ENCODE assay signal across 20 mouse cellular contexts in genomic region chr9:44679565-44679964, GRCm38 (mm10). TPM values are rescaled to one million over a fixed set of nuclear protein-coding genes. Genes with fewer than 3 reads are reported as not detected.
DNase-seq lines count a peak whose midpoint lies in the region; ATAC-seq and TF ChIP-seq lines count a peak whose summit lies in the region.
"Had no signal": no experiment of that assay in that cellular context is flagged by ENCODE, and none has a peak within 500 bp of the region (broad histone marks: within the 10 kb centered on the region; RNA-seq: fewer than 3 reads in every experiment).

No protein-coding gene starts in this region.

- no peaks in the 10 kb centered on the region for H3K27me3 ChIP-seq in kidney, embryonic 14.5 days (ENCODE audit: control insufficient read depth, insufficient read depth, low read length)
- H3K27me3 ChIP-seq in intestine, embryonic 16.5 days (replicated peaks; ENCODE audit: control insufficient read depth, insufficient read depth, low read length), result no peaks in the 10 kb centered on the region
- no peaks in the 10 kb centered on the region for H3K27me3 ChIP-seq in stomach, postnatal 0 days (ENCODE audit: control insufficient read depth, insufficient read depth, low read length)
- H3K27me3 ChIP-seq in midbrain, embryonic 16.5 days (ENCODE audit: control insufficient read depth, insufficient read depth, low read depth, low read length), result no peaks in the 10 kb centered on the region
- H3K27me3 ChIP-seq: forebrain, embryonic 15.5 days; heart, embryonic 12.5 days; hindbrain, embryonic 15.5 days had no signal

- no peak overlapping the region for H3K9ac ChIP-seq in kidney, embryonic 14.5 days (ENCODE audit: low read depth, low read length)
- no peak overlapping the region for H3K9ac ChIP-seq in intestine, embryonic 16.5 days (ENCODE audit: low read depth, low read length)
- no peak overlapping the region for H3K9ac ChIP-seq in stomach, postnatal 0 days (ENCODE audit: low read length)
- no peak overlapping the region for H3K9ac ChIP-seq in midbrain, embryonic 16.5 days (ENCODE audit: low read depth, low read length)
- H3K9ac ChIP-seq: forebrain, embryonic 15.5 days; heart, embryonic 12.5 days; hindbrain, embryonic 15.5 days had no signal

- DNase-seq in kidney, adult 11 months, result peak; percentile 53
- DNase-seq in kidney, postnatal 4 days, result no peak
- peak; percentile 81 for DNase-seq in kidney, adult 9 months
- no peak for DNase-seq in stomach, postnatal 0 days (ENCODE audit: low spot score)
- DNase-seq in right cerebral cortex, adult 2 months (ENCODE audit: low spot score in 2 of 2), result no peak
- DNase-seq: adrenal gland, adult 2 months; adrenal gland, postnatal 25 days; cerebellum, adult 18-20 months; cerebellum, adult 9-11 months; cerebellum, postnatal 36 days; gastrocnemius, postnatal 14 days; heart, postnatal 36 days had no signal

- peaks cover 2% of the 10 kb centered on the region; the same call in 1 of the 2 replicates for H3K9me3 ChIP-seq in kidney, embryonic 14.5 days (ENCODE audit: control insufficient read depth, low read length)
- no peaks in the 10 kb centered on the region for H3K9me3 ChIP-seq in intestine, embryonic 16.5 days (ENCODE audit: control insufficient read depth, low read length)
- no peaks in the 10 kb centered on the region for H3K9me3 ChIP-seq in stomach, postnatal 0 days (ENCODE audit: control insufficient read depth, low read length)
- H3K9me3 ChIP-seq in midbrain, embryonic 16.5 days (replicated peaks; ENCODE audit: control insufficient read depth, low read length, poor library complexity, severe bottlenecking), result no peaks in the 10 kb centered on the region
- H3K9me3 ChIP-seq: forebrain, embryonic 15.5 days; heart, embryonic 12.5 days; hindbrain, embryonic 15.5 days had no signal

- ATAC-seq in kidney, embryonic 14.5 days (ENCODE audit: low FRiP score, low TSS enrichment), result no peak
- ATAC-seq in intestine, embryonic 16.5 days, result peak; percentile 84
- ATAC-seq in stomach, postnatal 0 days (ENCODE audit: low FRiP score, low TSS enrichment), result peak; percentile 27; the same call in 1 of the 2 replicates
- no peak for ATAC-seq in midbrain, embryonic 16.5 days
- ATAC-seq: forebrain, embryonic 15.5 days had no signal

- H3K27ac ChIP-seq in kidney, embryonic 14.5 days (ENCODE audit: low read depth, low read length), result no peak overlapping the region
- H3K27ac ChIP-seq in intestine, embryonic 16.5 days (ENCODE audit: low read length), result no peak overlapping the region
- no peak overlapping the region for H3K27ac ChIP-seq in stomach, postnatal 0 days (replicated peaks)
- no peak overlapping the region for H3K27ac ChIP-seq in midbrain, embryonic 16.5 days (ENCODE audit: low read length)
- H3K27ac ChIP-seq: forebrain, embryonic 15.5 days; hindbrain, embryonic 15.5 days had no signal

- no peak overlapping the region for H3K4me3 ChIP-seq in kidney, embryonic 14.5 days (ENCODE audit: low read length)
- H3K4me3 ChIP-seq in intestine, embryonic 16.5 days (ENCODE audit: low read length), result no peak overlapping the region
- H3K4me3 ChIP-seq in stomach, postnatal 0 days (ENCODE audit: low read depth, low read length), result no peak overlapping the region
- H3K4me3 ChIP-seq in midbrain, embryonic 16.5 days (ENCODE audit: low read depth, low read length), result no peak overlapping the region
- H3K4me3 ChIP-seq: forebrain, embryonic 15.5 days; heart, embryonic 12.5 days; hindbrain, embryonic 15.5 days had no signal

- WGBS in kidney, embryonic 14.5 days, result 62% methylated on average over 5 of the region's 5 CpGs
- 55% methylated on average over 5 of the region's 5 CpGs for WGBS in intestine, embryonic 16.5 days
- WGBS in stomach, postnatal 0 days, result 72% methylated on average over 5 of the region's 5 CpGs
- 64% methylated on average over 5 of the region's 5 CpGs for WGBS in midbrain, embryonic 16.5 days

- no peaks in the 10 kb centered on the region for H3K4me1 ChIP-seq in kidney, embryonic 14.5 days (ENCODE audit: control insufficient read depth, insufficient read depth, low read length)
- no peaks in the 10 kb centered on the region for H3K4me1 ChIP-seq in intestine, embryonic 16.5 days (ENCODE audit: control insufficient read depth, insufficient read depth, low read length)
- no peaks in the 10 kb centered on the region for H3K4me1 ChIP-seq in stomach, postnatal 0 days (replicated peaks; ENCODE audit: control insufficient read depth, insufficient read depth)
- no peaks in the 10 kb centered on the region for H3K4me1 ChIP-seq in midbrain, embryonic 16.5 days (ENCODE audit: control insufficient read depth, insufficient read depth, low read length)
- H3K4me1 ChIP-seq: forebrain, embryonic 15.5 days; heart, embryonic 12.5 days; hindbrain, embryonic 15.5 days had no signal

- no peak overlapping the region for H3K4me2 ChIP-seq in kidney, embryonic 14.5 days (replicated peaks; ENCODE audit: low read depth, low read length)
- H3K4me2 ChIP-seq in intestine, embryonic 16.5 days (ENCODE audit: low read depth, low read length), result no peak overlapping the region
- H3K4me2 ChIP-seq in stomach, postnatal 0 days (replicated peaks; ENCODE audit: low read depth), result no peak overlapping the region
- no peak overlapping the region for H3K4me2 ChIP-seq in midbrain, embryonic 16.5 days (ENCODE audit: low read length)
- H3K4me2 ChIP-seq: forebrain, embryonic 15.5 days; heart, embryonic 12.5 days; hindbrain, embryonic 15.5 days had no signal

- H3K36me3 ChIP-seq in kidney, embryonic 14.5 days (ENCODE audit: control insufficient read depth, insufficient read depth, low read length), result no peaks in the 10 kb centered on the region
- no peaks in the 10 kb centered on the region for H3K36me3 ChIP-seq in intestine, embryonic 16.5 days (ENCODE audit: control insufficient read depth, insufficient read depth, low read length)
- H3K36me3 ChIP-seq in stomach, postnatal 0 days (ENCODE audit: control insufficient read depth, insufficient read depth, low read length), result no peaks in the 10 kb centered on the region
- no peaks in the 10 kb centered on the region for H3K36me3 ChIP-seq in midbrain, embryonic 16.5 days (ENCODE audit: control insufficient read depth, insufficient read depth, low read length)
- H3K36me3 ChIP-seq: forebrain, embryonic 15.5 days; heart, embryonic 12.5 days; hindbrain, embryonic 15.5 days had no signal

- no peak for TF ChIP-seq EP300 in stomach, postnatal 0 days (optimal IDR thresholded peaks at IDR 0.05)

- TF ChIP-seq CTCF in stomach, postnatal 0 days (IDR thresholded peaks at IDR 0.05; ENCODE audit: low read depth), result no peak

RNA-seq across cellular contexts. Expression of gene Treh, which starts 6.5 kb away (rescaled TPM):
- not detected in 2 replicates for polyA plus RNA-seq in kidney, embryonic 14.5 days (2014; fragmentation: Nextera tagmentation; extraction: Ambion mirVana)
- 0.09 and 0.16 TPM in 2 replicates for polyA plus RNA-seq in intestine, embryonic 16.5 days (2015; fragmentation: Nextera tagmentation; extraction: Ambion mirVana)
- polyA plus RNA-seq in stomach, postnatal 0 days (2015; fragmentation: Nextera tagmentation; extraction: Ambion mirVana), result not detected in 2 replicates
- not detected in 2 replicates for polyA plus RNA-seq in midbrain, embryonic 16.5 days (2015; fragmentation: Nextera tagmentation; extraction: Ambion mirVana)
- polyA plus RNA-seq: adrenal gland, adult 2 months; forebrain, embryonic 11.5 days; forebrain, embryonic 15.5 days; heart, embryonic 12.5 days; hindbrain, embryonic 11.5 days; hindbrain, embryonic 15.5 days had no signal

RNA-seq across cellular contexts. Expression of gene Phldb1, which starts 55.4 kb away (rescaled TPM):
- polyA plus RNA-seq in kidney, embryonic 14.5 days (2014; fragmentation: Nextera tagmentation; extraction: Ambion mirVana), result 24.9 and 28.7 TPM in 2 replicates
- 12.9 and 14.4 TPM in 2 replicates for polyA plus RNA-seq in intestine, embryonic 16.5 days (2015; fragmentation: Nextera tagmentation; extraction: Ambion mirVana)
- 14.9 and 15.8 TPM in 2 replicates for polyA plus RNA-seq in stomach, postnatal 0 days (2015; fragmentation: Nextera tagmentation; extraction: Ambion mirVana)
- polyA plus RNA-seq in midbrain, embryonic 16.5 days (2015; fragmentation: Nextera tagmentation; extraction: Ambion mirVana), result 48.1 and 51.7 TPM in 2 replicates

Comparison
In these comparisons a context has a peak if more than half of its experiments do, and no peak if none do; other contexts are left out.
1. DNase-seq: peak in kidney, adult 11 months (single experiment) and kidney, adult 9 months (single experiment); none in kidney, postnatal 4 days (0 of 2), stomach, postnatal 0 days (single experiment) and right cerebral cortex, adult 2 months (0 of 2).
2. ATAC-seq: peak in intestine, embryonic 16.5 days (single experiment) and stomach, postnatal 0 days (single experiment); none in kidney, embryonic 14.5 days (single experiment) and midbrain, embryonic 16.5 days (single experiment).